8 mouse cellular contexts compared by ENCODE assay signal in genomic region chr6:32328028-32328427, GRCm38 (mm10).
DNase-seq lines count a peak whose midpoint lies in the region; ATAC-seq and TF ChIP-seq lines count a peak whose summit lies in the region.

No protein-coding gene starts in this region.

- no peaks in the 10 kb centered on the region for H3K27me3 ChIP-seq in forebrain, embryonic 14.5 days (replicated peaks; ENCODE audit: control insufficient read depth, insufficient read depth, low read length)
- H3K27me3 ChIP-seq in lung, postnatal 0 days (replicated peaks; ENCODE audit: insufficient read depth, low read length), result no peaks in the 10 kb centered on the region

- peak; percentile 31 for DNase-seq in ES-E14 (ENCODE audit: low read depth, low spot score)
- peak; percentile 81 for DNase-seq in forebrain, embryonic 14.5 days (ENCODE audit: low spot score)
- DNase-seq in heart, postnatal 36 days, result peak; percentile 80 to 81
- peak; percentile 51 to 82 for DNase-seq in layer of hippocampus, adult 18-20 months (ENCODE audit: low spot score in 2 of 2)
- DNase-seq in lung, postnatal 0 days (ENCODE audit: low spot score), result peak; percentile 76
- DNase-seq in retina, embryonic 14.5 days (ENCODE audit: low spot score), result peak; percentile 90
- peak; percentile 59 for DNase-seq in urinary bladder, postnatal 14 days (ENCODE audit: low spot score)

- WGBS in forebrain, embryonic 14.5 days, result 0% methylated on average over 8 of the region's 8 CpGs
- 3% methylated on average over 8 of the region's 8 CpGs for WGBS in lung, postnatal 0 days

- no peaks in the 10 kb centered on the region for H3K9me3 ChIP-seq in ES-E14 (ENCODE audit: control insufficient read depth, insufficient read depth, low read depth, low read length)
- no peaks in the 10 kb centered on the region for H3K9me3 ChIP-seq in forebrain, embryonic 14.5 days (replicated peaks; ENCODE audit: control insufficient read depth, low read length)
- H3K9me3 ChIP-seq in lung, postnatal 0 days (ENCODE audit: low read length), result no peaks in the 10 kb centered on the region

- no peaks in the 10 kb centered on the region for H3K36me3 ChIP-seq in ES-E14 (ENCODE audit: control insufficient read depth, insufficient read depth, low read length, poor library complexity, severe bottlenecking)
- no peaks in the 10 kb centered on the region for H3K36me3 ChIP-seq in forebrain, embryonic 14.5 days (ENCODE audit: control insufficient read depth, insufficient read depth, low read length)
- no peaks in the 10 kb centered on the region for H3K36me3 ChIP-seq in lung, postnatal 0 days (ENCODE audit: insufficient read depth, low read length)

- TF ChIP-seq EP300 in lung, postnatal 0 days (IDR thresholded peaks at IDR 0.05), result no peak

- ATAC-seq in cerebellum, adult (ENCODE audit: insufficient number of reproducible peaks, low FRiP score, low TSS enrichment), result peak; percentile 59
- ATAC-seq in forebrain, embryonic 14.5 days, result peak; percentile 69
- peak; percentile 48 for ATAC-seq in lung, postnatal 0 days

- no peak overlapping the region for H3K4me2 ChIP-seq in forebrain, embryonic 14.5 days (ENCODE audit: low read length)
- H3K4me2 ChIP-seq in lung, postnatal 0 days (replicated peaks; ENCODE audit: low read depth, low read length), result no peak overlapping the region

- peak; percentile 98 for TF ChIP-seq CTCF in lung, postnatal 0 days (IDR thresholded peaks at IDR 0.05)

- no peaks in the 10 kb centered on the region for H3K4me1 ChIP-seq in ES-E14 (ENCODE audit: control insufficient read depth in 2 of 2, insufficient read depth in 2 of 2, low read length in 2 of 2, poor library complexity in 1 of 2)
- peaks cover 19% of the 10 kb centered on the region for H3K4me1 ChIP-seq in forebrain, embryonic 14.5 days (ENCODE audit: control insufficient read depth, insufficient read depth, low read length)
- 0 out of 2 replicates have a peak, but pooled peaks cover 3% of the 10 kb centered on the region for H3K4me1 ChIP-seq in lung, postnatal 0 days (ENCODE audit: insufficient read depth, low read depth, low read length)

- no peak overlapping the region for H3K27ac ChIP-seq in ES-E14 (ENCODE audit: insufficient read depth, low read depth, low read length, poor library complexity, severe bottlenecking)
- no peak overlapping the region for H3K27ac ChIP-seq in forebrain, embryonic 14.5 days (ENCODE audit: low read depth, low read length)
- no peak overlapping the region for H3K27ac ChIP-seq in lung, postnatal 0 days (ENCODE audit: low read length)

- H3K4me3 ChIP-seq in ES-E14 (ENCODE audit: insufficient read depth in 1 of 2, low read depth in 1 of 2, low read length in 2 of 2, poor library complexity in 1 of 2, severe bottlenecking in 1 of 2), result no peak overlapping the region
- H3K4me3 ChIP-seq in forebrain, embryonic 14.5 days (ENCODE audit: low read depth, low read length), result no peak overlapping the region
- no peak overlapping the region for H3K4me3 ChIP-seq in lung, postnatal 0 days (ENCODE audit: low read depth, low read length)

- in situ Hi-C loops in ES-E14 (cut with MboI; ENCODE audit: low sequenced_read_pairs in 2 of 2, unreplicated experiment in 2 of 2), result no loop called here

- H3K9ac ChIP-seq in ES-E14 (ENCODE audit: insufficient read depth, low read depth, low read length, poor library complexity, severe bottlenecking), result no peak overlapping the region
- no peak overlapping the region for H3K9ac ChIP-seq in forebrain, embryonic 14.5 days (ENCODE audit: low read length)
- no peak overlapping the region for H3K9ac ChIP-seq in lung, postnatal 0 days (replicated peaks; ENCODE audit: low read depth)

- intact Hi-C loops in heart, postnatal 36 days (cut with DNase I), result loop anchor here (1.0 to 10.0 kb wide), 4 partner anchors 69 to 797 kb away; no protein-coding TSS in a partner anchor

TF ChIP-seq in ES-E14, 5 proteins besides CTCF, POLR2A, EP300 and RAD21:
- TF ChIP-seq ZNF384 (IDR thresholded peaks at IDR 0.05; ENCODE audit: low read depth, low read length), result no peak
- TF ChIP-seq ZC3H11A (IDR thresholded peaks at IDR 0.05; ENCODE audit: borderline replicate concordance, low read depth, low read length), result peak; percentile 68

Comparison
In these comparisons a context has a peak if more than half of its experiments do, and no peak if none do; other contexts are left out.
1. DNase-seq: peak in every context shown above with its lines; median percentile 90 in retina, embryonic 14.5 days; 81 in forebrain, embryonic 14.5 days; 80 in heart, postnatal 36 days; 76 in lung, postnatal 0 days; 66 in layer of hippocampus, adult 18-20 months; 59 in urinary bladder, postnatal 14 days; 31 in ES-E14.